In genomic region chr14:59550841-59551240, GRCm38 (mm10) we compare ENCODE assay signal across 12 mouse cellular contexts. TPM values are rescaled to one million over a fixed set of nuclear protein-coding genes. Genes with fewer than 3 reads are reported as not detected.
DNase-seq lines count a peak whose midpoint lies in the region; ATAC-seq and TF ChIP-seq lines count a peak whose summit lies in the region.
"Had no signal": no experiment of that assay in that cellular context is flagged by ENCODE, and none has a peak within 500 bp of the region (broad histone marks: within the 10 kb centered on the region; RNA-seq: fewer than 3 reads in every experiment).

No protein-coding gene starts in this region.

- H3K27me3 ChIP-seq in cerebellum, adult 2 months (ENCODE audit: control insufficient read depth, insufficient read depth, low read length), result no peaks in the 10 kb centered on the region
- H3K27me3 ChIP-seq in kidney, adult 2 months (replicated peaks; ENCODE audit: control insufficient read depth, insufficient read depth, low read length), result no peaks in the 10 kb centered on the region
- H3K27me3 ChIP-seq in stomach, embryonic 16.5 days (ENCODE audit: control insufficient read depth, insufficient read depth, low read length), result no peaks in the 10 kb centered on the region
- H3K27me3 ChIP-seq: embryonic facial prominence, embryonic 12.5 days; midbrain, embryonic 12.5 days had no signal

- WGBS in cerebellum, adult 2 months, result 71% methylated on average over 2 of the region's 2 CpGs
- 36% methylated on average over 2 of the region's 2 CpGs for WGBS in kidney, adult 2 months
- 54% methylated on average over 2 of the region's 2 CpGs for WGBS in stomach, embryonic 16.5 days

- no peak overlapping the region for H3K9ac ChIP-seq in stomach, embryonic 16.5 days (ENCODE audit: low read length)
- H3K9ac ChIP-seq: embryonic facial prominence, embryonic 12.5 days; heart, embryonic 15.5 days; midbrain, embryonic 12.5 days had no signal

- no peak for DNase-seq in cerebellum, adult 2 months
- no peak for DNase-seq in cerebellum, adult 11 months
- peak; percentile 22 for DNase-seq in lung, postnatal 10 days
- no peak for DNase-seq in lung, postnatal 14 days
- DNase-seq in kidney, adult 2 months, result peak; percentile 77
- no peak for DNase-seq in c-Kit-positive CD71-positive TER-119-positive erythroid progenitor cells, embryonic 14.5 days (ENCODE audit: low spot score)
- DNase-seq: cerebellum, adult 11-12 months had no signal

- no peak overlapping the region for H3K4me2 ChIP-seq in stomach, embryonic 16.5 days (ENCODE audit: low read depth, low read length)
- H3K4me2 ChIP-seq: embryonic facial prominence, embryonic 12.5 days; heart, embryonic 15.5 days; midbrain, embryonic 12.5 days had no signal

- no peaks in the 10 kb centered on the region for H3K4me1 ChIP-seq in cerebellum, adult 2 months (ENCODE audit: control insufficient read depth, insufficient read depth, low read length)
- peaks cover 16% of the 10 kb centered on the region for H3K4me1 ChIP-seq in kidney, adult 2 months (ENCODE audit: control insufficient read depth, insufficient read depth, low read length)
- H3K4me1 ChIP-seq in stomach, embryonic 16.5 days (ENCODE audit: control insufficient read depth, insufficient read depth, low read length), result peaks cover 16% of the 10 kb centered on the region
- H3K4me1 ChIP-seq: heart, embryonic 15.5 days; midbrain, embryonic 12.5 days had no signal

- TF ChIP-seq POLR2A in cerebellum, adult 2 months (IDR thresholded peaks at IDR 0.05; ENCODE audit: borderline replicate concordance, insufficient read depth, low read length), result no peak
- TF ChIP-seq POLR2A in kidney, adult 2 months (IDR thresholded peaks at IDR 0.05; ENCODE audit: low read depth, low read length), result no peak

- H3K9me3 ChIP-seq in stomach, embryonic 16.5 days (replicated peaks; ENCODE audit: control insufficient read depth, low read length), result no peaks in the 10 kb centered on the region
- H3K9me3 ChIP-seq: embryonic facial prominence, embryonic 12.5 days; heart, embryonic 15.5 days; midbrain, embryonic 12.5 days had no signal

- H3K27ac ChIP-seq in cerebellum, adult 2 months (ENCODE audit: insufficient read depth, low read length), result peak overlapping the region; percentile 43; the same call in 1 of the 2 replicates
- peak overlapping the region; percentile 72 for H3K27ac ChIP-seq in kidney, adult 2 months (ENCODE audit: insufficient read depth, low read depth, low read length)
- peak overlapping the region; percentile 46 for H3K27ac ChIP-seq in stomach, embryonic 16.5 days (ENCODE audit: low read length)
- H3K27ac ChIP-seq: embryonic facial prominence, embryonic 12.5 days; heart, embryonic 15.5 days; midbrain, embryonic 12.5 days had no signal

- no peak overlapping the region for H3K4me3 ChIP-seq in cerebellum, adult 2 months (replicated peaks; ENCODE audit: insufficient read depth, low read depth, low read length)
- no peak overlapping the region for H3K4me3 ChIP-seq in kidney, adult 2 months (ENCODE audit: insufficient read depth, low read depth, low read length)
- H3K4me3 ChIP-seq in stomach, embryonic 16.5 days (replicated peaks; ENCODE audit: low read length), result no peak overlapping the region
- H3K4me3 ChIP-seq: embryonic facial prominence, embryonic 12.5 days; heart, embryonic 15.5 days; midbrain, embryonic 12.5 days had no signal

- TF ChIP-seq CTCF in cerebellum, adult 2 months (IDR thresholded peaks at IDR 0.05; ENCODE audit: borderline replicate concordance, insufficient read depth, low read depth, low read length), result no peak
- TF ChIP-seq CTCF in kidney, adult 2 months (conservative IDR thresholded peaks at IDR 0.05; ENCODE audit: insufficient read depth, insufficient read length, low read depth, low read length), result no peak

- peak; percentile 83 for ATAC-seq in stomach, embryonic 16.5 days (ENCODE audit: insufficient read depth, low FRiP score)
- ATAC-seq in inflammation-experienced regulatory T-cells, adult 6 months, result no peak

- no peaks in the 10 kb centered on the region for H3K36me3 ChIP-seq in kidney, adult 2 months (ENCODE audit: control insufficient read depth, insufficient read depth, low read length)
- no peaks in the 10 kb centered on the region for H3K36me3 ChIP-seq in stomach, embryonic 16.5 days (ENCODE audit: control insufficient read depth, insufficient read depth, low read length)
- H3K36me3 ChIP-seq: embryonic facial prominence, embryonic 12.5 days; heart, embryonic 15.5 days; midbrain, embryonic 12.5 days had no signal

RNA-seq across cellular contexts. Expression of gene Cdadc1, which starts 46.9 kb away (rescaled TPM):
- 38.6 and 39.0 TPM in 2 replicates for polyA plus RNA-seq in cerebellum, adult 2 months (2012; rRNA removed)
- polyA plus RNA-seq in kidney, adult 2 months (2012; rRNA removed), result 6.1 and 10.8 TPM in 2 replicates
- polyA plus RNA-seq in stomach, embryonic 16.5 days (2015; fragmentation: Nextera tagmentation; extraction: Ambion mirVana), result 31.0 and 37.3 TPM in 2 replicates
- 10 to 100 TPM; 33.3 to 56.1 (median 37.0) TPM for polyA plus RNA-seq in inflammation-experienced regulatory T-cells, adult 6 months (2017; shearing (Covaris generic))

Comparison
In these comparisons a context has a peak if more than half of its experiments do, and no peak if none do; other contexts are left out.
1. DNase-seq: peak in lung, postnatal 10 days (single experiment) and kidney, adult 2 months (single experiment); none in cerebellum, adult 2 months (0 of 2), cerebellum, adult 11 months (single experiment), lung, postnatal 14 days (single experiment) and c-Kit-positive CD71-positive TER-119-positive erythroid progenitor cells, embryonic 14.5 days (single experiment).
2. Peak in every context shown above with its lines, with median percentiles within 50 percentile points of each other: H3K27ac ChIP-seq.